Mouse (Mus musculus) liver, postnatal 0 days (tissue): ENCODE results near the gene Dync1li2. TPM values are rescaled to one million over a fixed set of nuclear protein-coding genes. Genes with fewer than 3 reads are reported as not detected.
A peak's percentile ranks its signal among the peaks of the same experiment; 100 is the strongest.

Source experiments
- ATAC-seq: fragments of 200-750 bp; cut with Nextera tagmentation; 2 replicates; pipeline ENCODE4 v1.8.0; 2017; ENCODE audit warnings: mild to moderate bottlenecking, moderate library complexity
- DNase-seq: peaks from one replicate; pipeline ENCODE4 v3.0.0-alpha.2; 2016
- H3K27ac ChIP-seq: fragments of 300-500 bp; sonication (generic); 2 replicates; pipeline ENCODE4 v1.5.1; 2014; ENCODE audit warnings: antibody characterized with exemption, moderate library complexity, mild to moderate bottlenecking, low read depth
- H3K27me3 ChIP-seq: fragments of 300-500 bp; sonication (generic); 2 replicates; pipeline ENCODE4 v1.6.1; 2014; ENCODE audit warnings: low read length, control low read depth, mixed read lengths; ENCODE audit not compliant: insufficient read depth
- H3K36me3 ChIP-seq: fragments of 300-500 bp; sonication (generic); replicated peaks from 2 replicates; pipeline ENCODE4 v1.6.1; 2014; ENCODE audit warnings: mild to moderate bottlenecking, control low read depth, low read length, moderate library complexity, mixed read lengths; ENCODE audit not compliant: insufficient read depth
- H3K4me1 ChIP-seq: fragments of 300-500 bp; sonication (generic); 2 replicates; pipeline ENCODE4 v1.6.1; 2014; ENCODE audit warnings: antibody characterized with exemption, mild to moderate bottlenecking, control low read depth; ENCODE audit not compliant: insufficient read depth
- H3K4me2 ChIP-seq: fragments of 300-500 bp; sonication (generic); 2 replicates; pipeline ENCODE4 v1.6.1; 2014; ENCODE audit warnings: low read depth, mild to moderate bottlenecking, low read length, moderate library complexity, mixed read lengths
- H3K4me3 ChIP-seq: fragments of 300-500 bp; sonication (generic); 2 replicates; pipeline ENCODE4 v1.5.1; 2014; ENCODE audit warnings: low read depth, low read length
- H3K9ac ChIP-seq: fragments of 300-500 bp; sonication (generic); replicated peaks from 2 replicates; pipeline ENCODE4 v1.6.1; 2014; ENCODE audit warnings: mild to moderate bottlenecking, moderate library complexity
- H3K9me3 ChIP-seq: fragments of 300-500 bp; sonication (generic); 2 replicates; pipeline ENCODE4 v1.6.1; 2016; ENCODE audit warnings: mild to moderate bottlenecking, control low read depth, low read length, mixed read lengths
- CTCF ChIP-seq: sonication (generic); IDR thresholded peaks from 2 replicates; pipeline ENCODE4 v1.5.1; 2016; ENCODE audit warnings: antibody characterized with exemption, low read depth
- EP300 ChIP-seq: IDR thresholded peaks from 2 replicates; pipeline ENCODE4 v1.6.1; 2016; ENCODE audit warnings: antibody characterized with exemption, low read depth, mild to moderate bottlenecking
- WGBS: fragments of 180-500 bp; shearing (Covaris S2); extraction: QIAGEN DNeasy Blood & Tissue Kit; methylation state at CpG from one replicate; pipeline ENCODE4 v1.1.7; 2014; ENCODE audit not compliant: insufficient replicate concordance; 5-methylcytosine and 5-hydroxymethylcytosine counted together
- polyA plus RNA-seq: library from polyadenylated mRNA; unstranded; fragments of >200 nt; fragmentation: Nextera tagmentation; extraction: Ambion mirVana; gene quantifications from 2 replicates; pipeline ENCODE4 v1.2.1, GENCODE M21; 2015

The Dync1li2 gene
- 7.7 and 8.4 TPM in 2 replicates for polyA plus RNA-seq

GRCm38 (mm10) chr8:104442299-104443124 lies at the start of gene Dync1li2:
TSS of gene Dync1li2 (minus strand) at chr8:104443047.
- peak; percentile 93 for ATAC-seq
- H3K36me3 ChIP-seq, result peaks cover 26% of the 10 kb centered on the region
- peak within 1 kb of the TSS; percentile 94 for H3K4me2 ChIP-seq
- H3K27me3 ChIP-seq, result no peaks in the 10 kb centered on the region
- H3K4me1 ChIP-seq, result peaks cover 16% of the 10 kb centered on the region
- no peak for TF ChIP-seq EP300
- TF ChIP-seq CTCF, result peak; percentile 95
- H3K9ac ChIP-seq, result peak within 1 kb of the TSS; percentile 96
- WGBS, result 2% methylated on average over 74 of the region's 75 CpGs
- DNase-seq, result peak; percentile 96
- H3K9me3 ChIP-seq, result no peaks in the 10 kb centered on the region
- H3K27ac ChIP-seq, result peak within 1 kb of the TSS; percentile 92
- H3K4me3 ChIP-seq, result peak within 1 kb of the TSS; percentile 100

GRCm38 (mm10) chr8:104479091-104479490 lies 36.2 kb upstream of the Dync1li2 start:
- Histone ChIP-seq H3K27me3 (no peaks in the 10 kb centered on the region), H3K4me3 (no peak overlapping the region), H3K36me3 (no peaks in the 10 kb centered on the region), H3K27ac (no peak overlapping the region), H3K4me1 (no peaks in the 10 kb centered on the region), H3K9me3 (no peaks in the 10 kb centered on the region), H3K4me2 (no peak overlapping the region), H3K9ac (no peak overlapping the region)
- no peak for TF ChIP-seq EP300
- TF ChIP-seq CTCF, result no peak
- WGBS, result 51% methylated on average over 1 of the region's 1 CpGs
- ATAC-seq (no peak), DNase-seq (no peak)

GRCm38 (mm10) chr8:104472465-104472864 lies 29.6 kb upstream of the Dync1li2 start:
- WGBS, result 48% methylated on average over 3 of the region's 3 CpGs
- Histone ChIP-seq H3K36me3 (no peaks in the 10 kb centered on the region), H3K27me3 (no peaks in the 10 kb centered on the region), H3K4me1 (no peaks in the 10 kb centered on the region), H3K9ac (no peak overlapping the region), H3K4me3 (no peak overlapping the region), H3K27ac (no peak overlapping the region), H3K9me3 (no peaks in the 10 kb centered on the region), H3K4me2 (0 out of 2 replicates have a peak overlapping the region, but pooled peaks have one; percentile 15)
- TF ChIP-seq EP300 (no peak), CTCF (no peak)
- peak; percentile 70; the same call in 1 of the 2 replicates for ATAC-seq
- no peak for DNase-seq

- no peaks in the 10 kb centered on the region for H3K36me3 ChIP-seq
- no peak overlapping the region for H3K9ac ChIP-seq
- no peak overlapping the region for H3K27ac ChIP-seq
- H3K9me3 ChIP-seq, result no peaks in the 10 kb centered on the region
- WGBS, result 52% methylated on average over 2 of the region's 2 CpGs
- no peak for TF ChIP-seq EP300
- no peak for TF ChIP-seq CTCF
- H3K4me1 ChIP-seq, result no peaks in the 10 kb centered on the region
- ATAC-seq (no peak), DNase-seq (no peak)
- no peak overlapping the region for H3K4me3 ChIP-seq
- no peaks in the 10 kb centered on the region for H3K27me3 ChIP-seq
- H3K4me2 ChIP-seq, result no peak overlapping the region
These were observed 24.6 kb upstream of the Dync1li2 start for GRCm38 (mm10) chr8:104467463-104467862.

GRCm38 (mm10) chr8:104452177-104452576 lies 9.3 kb upstream of the Dync1li2 start:
- no peak overlapping the region for H3K4me2 ChIP-seq
- no peak overlapping the region for H3K4me3 ChIP-seq
- no peaks in the 10 kb centered on the region for H3K4me1 ChIP-seq
- no peak overlapping the region for H3K27ac ChIP-seq
- H3K27me3 ChIP-seq, result no peaks in the 10 kb centered on the region
- no peaks in the 10 kb centered on the region for H3K36me3 ChIP-seq
- H3K9ac ChIP-seq, result no peak overlapping the region
- DNase-seq, result no peak
- WGBS, result 71% methylated on average over 3 of the region's 3 CpGs
- no peak for ATAC-seq
- TF ChIP-seq CTCF, result no peak
- no peak for TF ChIP-seq EP300
- no peaks in the 10 kb centered on the region for H3K9me3 ChIP-seq

GRCm38 (mm10) chr8:104448796-104449195 lies 5.9 kb upstream of the Dync1li2 start:
- 74% methylated on average over 3 of the region's 3 CpGs for WGBS
- Histone ChIP-seq H3K27ac (no peak overlapping the region), H3K4me2 (no peak overlapping the region), H3K36me3 (no peaks in the 10 kb centered on the region), H3K9me3 (no peaks in the 10 kb centered on the region), H3K9ac (no peak overlapping the region), H3K27me3 (no peaks in the 10 kb centered on the region), H3K4me1 (peaks cover 3% of the 10 kb centered on the region; the same call in 1 of the 2 replicates), H3K4me3 (no peak overlapping the region)
- DNase-seq, result no peak
- ATAC-seq, result no peak
- TF ChIP-seq CTCF, result no peak
- no peak for TF ChIP-seq EP300
